Mouse (Mus musculus) cerebellum, postnatal 10 days (tissue): Measurements from ENCODE around the gene AC170998.1.

Source experiments
- DNase-seq, 2 experiments: peaks; one replicate each; pipeline ENCODE4 v3.0.0; 2021; ENCODE audit warnings: mixed read lengths in 2 of 2

Gene AC170998.1

DNA sequence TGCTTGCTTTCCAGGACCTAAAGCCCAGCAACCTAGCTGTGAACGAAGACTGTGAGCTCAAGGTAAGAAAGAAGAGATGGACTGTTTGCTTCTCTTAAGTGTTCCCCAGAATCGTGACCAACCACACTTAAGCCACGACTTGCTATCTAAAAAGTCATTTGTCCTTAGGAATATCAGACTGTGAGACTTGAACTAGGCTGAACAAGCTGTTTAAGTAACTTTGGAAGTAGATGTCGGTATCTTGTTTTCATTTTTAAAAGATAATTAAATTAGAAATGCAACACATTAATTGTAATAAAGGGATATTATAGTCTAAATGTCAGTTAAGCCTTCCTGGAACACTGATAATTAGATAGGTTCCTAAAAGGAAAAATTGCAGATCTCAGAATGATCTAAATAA, at the start of gene AC170998.1:
AC170998.1 (plus strand) TSS at position 301 of the 400 bp plus-strand sequence.
- DNase-seq, result no peak

GRCm38 (mm10) chr17:28682311-28683084, 43.4 kb upstream of the AC170998.1 start:
- no peak for DNase-seq

- no peak for DNase-seq
These were observed 42.3 kb upstream of the AC170998.1 start for GRCm38 (mm10) chr17:28683601-28684000.

DNA sequence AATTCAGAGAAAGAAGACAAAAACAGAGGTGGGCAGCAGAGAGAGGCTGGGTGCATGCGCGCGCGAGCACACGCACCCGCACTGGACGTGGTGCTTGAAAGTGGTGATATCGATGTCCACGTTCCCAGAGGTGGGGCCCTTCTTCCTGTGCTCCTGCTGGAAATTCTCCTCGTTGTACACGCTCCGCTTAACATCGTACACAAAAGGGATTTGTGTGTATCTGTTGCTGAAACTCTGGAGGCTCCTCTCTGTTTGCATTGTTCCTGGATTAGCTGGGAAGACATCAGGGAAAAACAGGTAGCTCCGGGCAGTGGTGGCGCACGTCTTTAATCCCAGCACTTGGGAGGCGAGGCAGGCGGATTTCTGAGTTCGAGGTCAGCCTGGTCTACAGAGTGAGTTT, 41.3 kb upstream of the AC170998.1 start:
- DNase-seq, result no peak

DNA sequence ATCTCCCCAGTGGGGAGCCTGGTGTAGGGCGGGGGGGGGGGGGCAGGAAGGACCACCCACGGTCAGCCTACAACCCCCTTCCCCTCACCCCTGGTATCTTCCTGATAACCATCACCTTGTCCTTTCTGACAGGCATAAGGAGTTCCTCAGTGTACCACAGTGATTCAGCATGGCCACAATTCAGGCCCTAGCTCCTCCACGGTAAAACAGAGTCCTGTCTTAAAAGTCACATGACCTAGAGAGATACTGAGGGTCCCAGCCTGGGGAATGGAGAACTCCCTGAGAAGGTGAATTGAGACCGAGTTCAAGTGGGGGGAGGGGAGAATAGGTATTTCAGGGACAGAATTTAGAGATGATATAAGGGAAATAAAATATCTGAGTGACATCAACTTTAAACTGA, 38.5 kb upstream of the AC170998.1 start:
- DNase-seq, result no peak

GRCm38 (mm10) chr17:28689586-28690283, 36.1 kb upstream of the AC170998.1 start, which contains the start of gene Slc26a8:
Slc26a8 (minus strand) TSS chr17:28690233.
- peak; percentile 53 to 60 for DNase-seq

DNA sequence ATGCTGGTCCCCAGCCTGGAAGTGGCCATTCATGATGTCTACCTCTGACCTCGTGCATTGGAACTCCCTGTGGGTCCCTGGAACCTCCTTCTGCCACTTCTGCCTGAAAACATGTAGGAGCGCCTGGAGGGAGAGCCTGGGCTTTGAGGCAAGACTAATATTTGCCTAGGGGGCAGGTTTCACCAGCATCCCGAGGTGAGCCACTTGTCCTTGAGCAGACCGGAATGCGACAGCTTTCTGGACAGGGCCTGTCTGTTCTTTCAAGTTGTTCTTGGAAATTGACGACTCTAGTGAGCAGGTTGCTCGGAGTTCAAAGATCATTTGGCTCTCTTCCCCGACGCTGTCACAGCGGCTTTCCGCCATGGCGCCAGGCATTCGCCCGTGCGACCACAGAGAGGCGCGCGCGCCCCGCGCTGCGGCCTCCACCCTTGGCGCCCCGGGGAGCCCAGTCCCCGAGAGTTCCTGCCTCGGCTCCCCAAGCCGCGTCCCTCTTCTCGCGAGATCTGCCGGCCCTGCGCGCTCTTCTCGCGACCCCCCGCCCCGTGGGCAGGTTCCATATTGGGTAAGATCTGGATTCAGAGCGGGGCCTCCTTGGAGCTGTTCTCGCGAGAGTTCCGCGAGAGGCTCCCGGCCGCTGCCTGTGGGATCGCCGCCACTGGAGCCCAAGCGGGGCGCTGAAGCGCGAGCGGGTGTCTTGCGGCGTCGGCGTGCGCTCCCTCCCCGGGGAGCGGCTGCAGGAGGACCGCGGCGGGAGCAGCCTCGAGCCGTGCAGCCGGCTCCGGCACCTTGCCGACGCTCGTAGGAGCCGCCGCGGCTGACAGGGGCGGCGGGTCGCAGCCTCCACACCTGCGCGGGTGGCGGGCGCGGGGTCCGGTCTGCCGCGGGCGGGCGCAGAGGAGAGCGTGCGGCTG, 34.9 kb upstream of the AC170998.1 start, which contains the start of gene Mapk14:
Mapk14 (plus strand) TSS at position 554 of the 911 bp plus-strand sequence.
- DNase-seq, result peak; percentile 99

DNA sequence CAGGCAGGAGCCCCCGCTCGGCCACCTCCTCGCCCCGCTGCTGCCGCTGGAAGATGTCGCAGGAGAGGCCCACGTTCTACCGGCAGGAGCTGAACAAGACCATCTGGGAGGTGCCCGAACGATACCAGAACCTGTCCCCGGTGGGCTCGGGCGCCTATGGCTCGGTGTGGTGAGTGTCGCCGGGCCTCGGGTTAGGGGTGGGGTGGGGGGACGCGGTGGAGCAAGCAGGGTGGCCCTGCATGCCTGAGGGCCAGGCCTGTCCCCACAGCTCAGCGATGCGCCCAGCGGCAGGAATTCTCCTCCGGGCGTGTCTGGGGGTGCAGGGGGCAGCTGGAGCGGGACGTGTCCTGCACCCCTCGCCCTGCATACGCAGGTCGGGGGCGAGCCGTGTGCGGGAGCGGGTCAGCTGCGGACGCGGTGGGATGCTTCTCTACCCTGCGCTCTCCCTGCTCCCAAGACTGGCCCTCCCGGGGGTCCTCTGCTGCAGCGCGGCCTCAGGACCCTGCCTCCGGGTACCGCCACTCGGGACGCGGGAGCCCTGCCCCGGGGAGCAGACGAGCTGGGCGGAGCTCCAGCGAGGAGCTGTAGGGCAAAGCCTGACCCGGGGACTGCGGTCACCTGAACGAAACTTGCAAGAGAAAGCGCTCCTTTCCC, 34.1 kb upstream of the AC170998.1 start:
- peak; percentile 71 to 74 for DNase-seq

- peak; percentile 62 to 66 for DNase-seq
These were observed 33.6 kb upstream of the AC170998.1 start for GRCm38 (mm10) chr17:28692341-28692710.

- DNase-seq, result no peak
These were observed 32.8 kb upstream of the AC170998.1 start for GRCm38 (mm10) chr17:28693086-28693485.

DNA sequence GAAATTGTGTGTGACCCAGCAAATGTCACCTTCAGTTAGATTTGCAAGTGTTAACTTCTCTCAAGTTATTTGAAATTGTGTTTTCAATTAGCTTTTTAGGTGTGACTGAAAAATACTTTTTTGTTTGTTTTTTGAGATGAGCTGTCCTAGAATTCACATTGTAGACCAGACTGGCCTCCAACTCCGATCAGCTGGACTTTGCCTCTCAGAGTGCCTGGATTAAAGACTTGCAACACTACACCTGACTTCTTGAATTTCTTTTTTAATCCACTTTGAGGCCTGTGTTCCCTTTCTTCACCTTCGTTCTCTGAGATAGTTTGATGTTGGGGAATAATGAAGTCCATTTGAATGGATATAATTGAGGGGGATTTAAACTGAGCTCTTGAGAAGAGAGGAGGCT, 31.8 kb upstream of the AC170998.1 start:
- DNase-seq, result no peak

- no peak for DNase-seq
These were observed 31.1 kb upstream of the AC170998.1 start for GRCm38 (mm10) chr17:28694832-28695231.

DNA sequence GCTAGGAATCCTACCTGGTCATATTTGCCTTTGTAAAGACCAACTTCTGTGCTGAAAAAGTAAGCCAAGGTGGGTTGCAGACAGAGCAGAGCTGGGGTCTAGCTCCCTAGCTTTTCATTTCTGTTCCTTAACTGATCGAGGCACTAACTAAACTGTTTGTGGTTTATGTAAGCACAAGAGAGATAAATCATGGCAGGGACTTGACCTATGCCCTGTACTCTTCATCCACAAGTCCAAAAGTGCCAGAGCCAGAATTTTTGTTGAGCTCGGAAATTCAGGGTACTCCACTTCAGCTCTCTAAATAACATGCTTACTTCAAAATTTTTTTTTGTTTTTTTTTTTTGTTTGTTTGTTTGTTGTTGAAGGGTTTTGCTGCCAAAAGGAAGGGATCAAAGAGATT, 29.2 kb upstream of the AC170998.1 start:
- no peak for DNase-seq

DNA sequence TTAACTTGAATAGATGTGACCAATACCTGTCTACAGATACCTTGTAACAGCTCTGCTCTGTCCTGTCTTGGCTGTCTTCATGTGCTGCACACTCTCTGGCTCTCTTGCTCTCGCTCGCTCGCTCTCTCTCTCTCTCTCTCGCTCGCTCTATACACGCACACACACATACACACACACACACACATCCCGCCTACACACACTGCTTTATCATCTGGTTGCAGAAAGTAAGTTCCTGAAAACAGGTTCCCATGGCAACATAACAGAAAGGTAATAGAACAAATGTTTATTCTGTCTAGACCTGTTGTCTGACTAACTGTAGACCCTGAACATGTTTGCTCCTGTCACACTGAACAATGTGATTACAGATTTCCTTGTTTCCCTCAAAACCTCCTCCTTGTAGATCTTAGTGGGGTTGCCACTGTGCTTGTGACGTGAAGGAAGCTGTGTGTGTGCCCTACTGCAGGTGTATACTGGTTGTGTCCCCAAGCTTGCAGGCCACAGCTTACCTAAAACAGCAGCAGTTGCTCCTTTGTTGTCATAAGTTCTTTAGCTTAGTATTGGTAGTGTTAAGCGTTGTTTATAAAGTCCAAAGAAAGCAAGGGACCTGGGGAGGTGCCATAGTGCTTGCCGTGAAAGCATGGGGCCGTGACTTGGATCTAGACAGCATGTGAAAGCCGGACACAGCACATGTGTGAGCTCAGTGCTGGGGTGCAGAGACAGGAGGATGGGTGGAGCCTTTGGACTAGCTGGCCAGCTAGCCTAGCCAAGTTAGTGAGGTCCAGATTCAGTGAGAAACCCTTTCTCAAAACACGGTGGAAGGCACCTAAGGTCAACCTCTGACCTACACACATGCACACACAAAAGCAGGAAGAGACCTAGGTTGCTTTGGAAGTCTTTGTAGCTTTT, 28.3 kb upstream of the AC170998.1 start:
- peak; percentile 35 to 43 for DNase-seq

DNA sequence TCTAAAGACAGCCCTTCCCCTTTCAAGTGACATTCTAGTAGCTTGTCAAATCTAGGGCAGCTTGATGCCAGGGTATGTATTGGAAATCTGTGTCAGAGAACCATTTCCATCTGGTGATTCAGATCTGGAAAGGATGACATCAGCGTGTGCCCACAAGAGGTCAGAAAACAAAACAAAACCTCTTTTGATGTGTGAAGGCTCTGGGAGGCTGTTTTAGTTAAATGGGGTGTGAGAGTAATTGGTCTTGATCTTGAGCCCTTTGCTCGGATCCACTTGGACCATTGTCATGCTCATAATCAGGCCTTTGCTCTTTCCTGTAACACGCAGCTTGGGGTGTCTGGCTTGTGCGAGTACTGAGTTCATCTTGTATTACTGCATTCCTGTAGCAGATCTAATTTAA, 27.6 kb upstream of the AC170998.1 start:
- DNase-seq, result peak in 1 of 2 experiments; percentile 33

DNA sequence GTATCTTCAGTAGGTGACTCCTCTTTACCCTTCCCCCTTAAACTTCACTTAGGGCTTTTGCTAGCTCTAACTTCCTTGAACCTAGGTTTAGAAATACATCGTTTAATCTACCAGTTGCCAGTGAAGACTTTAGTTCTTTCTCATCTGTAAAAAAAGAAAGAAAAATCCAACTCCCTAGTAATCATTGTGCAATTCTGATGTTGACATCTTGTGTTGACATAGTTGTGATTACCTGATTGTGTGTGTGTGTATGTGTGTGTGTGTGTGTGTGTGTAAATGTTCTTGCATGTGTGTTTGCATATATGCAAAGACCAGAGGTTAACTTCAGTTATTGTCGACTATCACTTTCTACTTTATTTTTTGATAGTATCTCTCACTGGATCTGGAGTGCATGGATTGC, 27.2 kb upstream of the AC170998.1 start:
- DNase-seq, result no peak

GRCm38 (mm10) chr17:28699789-28700188, 26.1 kb upstream of the AC170998.1 start:
- DNase-seq, result no peak

DNA sequence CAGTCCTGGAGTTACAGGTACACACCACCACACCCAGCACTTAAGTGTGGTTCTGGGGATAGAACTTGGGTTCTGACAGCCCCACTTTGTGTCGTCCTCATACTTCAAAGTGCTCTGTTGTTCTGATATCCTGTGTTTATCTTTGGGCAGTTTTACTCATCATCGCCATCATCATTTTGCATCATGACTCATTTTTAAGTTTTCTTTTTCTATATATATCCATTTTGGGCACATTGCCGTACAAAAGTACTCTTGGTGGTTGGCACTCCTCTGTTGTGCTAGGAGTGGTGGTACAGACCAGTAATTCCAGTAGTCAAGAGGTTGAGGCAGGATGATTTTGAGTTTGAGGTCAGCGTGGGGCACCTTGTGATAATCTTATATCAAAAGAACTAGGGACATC, 24.7 kb upstream of the AC170998.1 start:
- DNase-seq, result no peak

DNA sequence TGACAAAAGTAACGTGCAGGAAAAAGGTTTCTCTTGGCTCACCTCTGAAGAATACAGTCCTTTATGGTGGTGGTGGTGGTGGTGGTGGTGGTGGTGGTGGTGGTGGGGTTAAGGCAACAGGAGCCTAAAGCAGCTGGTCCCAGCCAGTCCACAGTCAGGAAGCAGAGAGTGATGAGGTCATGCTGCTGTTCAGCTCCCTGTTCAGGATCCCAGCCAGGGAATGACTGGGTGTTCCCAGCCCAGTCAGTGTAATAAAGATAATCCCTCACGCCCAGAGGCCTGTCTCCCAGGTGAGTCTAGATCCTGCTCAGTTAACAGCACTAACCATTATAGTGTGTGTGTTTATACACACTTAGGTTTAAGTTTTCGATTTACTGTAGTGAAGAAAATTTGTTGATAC, 24.1 kb upstream of the AC170998.1 start:
- DNase-seq, result no peak

- no peak for DNase-seq
These were observed 23.2 kb upstream of the AC170998.1 start for GRCm38 (mm10) chr17:28702646-28703045.

DNA sequence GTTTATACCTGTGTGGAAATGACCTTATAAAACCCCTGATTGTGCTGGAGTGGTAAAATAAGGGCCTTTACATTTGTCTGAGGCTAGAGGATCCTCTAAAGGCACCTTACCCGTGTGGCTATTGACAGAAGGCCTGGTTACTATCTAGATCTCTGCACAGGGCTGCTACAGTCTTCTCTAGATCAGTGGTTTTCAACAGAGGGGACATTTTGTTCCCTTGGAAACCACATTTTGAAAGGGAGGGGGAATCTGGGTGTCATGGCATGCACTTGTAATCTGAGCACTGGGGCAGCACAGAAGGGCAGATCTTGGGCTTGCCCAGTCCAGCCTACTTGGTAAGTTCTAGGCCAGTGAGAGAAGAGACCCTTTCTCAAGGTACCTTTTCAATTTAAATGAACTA, 19.2 kb upstream of the AC170998.1 start:
- DNase-seq, result no peak
